Mouse (Mus musculus): ENCODE results near the gene Ddah1. TPM values are rescaled to one million over a fixed set of nuclear protein-coding genes. Genes with fewer than 3 reads are reported as not detected.

The Ddah1 gene
- 0.55 and 1.0 TPM in 2 replicates for polyA plus RNA-seq (2012; rRNA removed)

- WGBS, result 2% methylated on average over 97 of the region's 97 CpGs
- no peak for DNase-seq (ENCODE audit: low read depth in 1 of 2, low spot score in 2 of 2)
- TF ChIP-seq CTCF (IDR thresholded peaks at IDR 0.05; ENCODE audit: extremely low read depth, insufficient read depth, insufficient read length, insufficient replicate concordance), result no peak
- no peak for TF ChIP-seq POLR2A (IDR thresholded peaks at IDR 0.05; ENCODE audit: low read depth, low read length)
- Histone ChIP-seq H3K27me3 (ENCODE audit: control insufficient read depth, insufficient read depth, low read length) (0 out of 2 replicates have a peak, but pooled peaks cover 5% of the 10 kb centered on the region), H3K36me3 (ENCODE audit: control insufficient read depth, insufficient read depth, low read length) (no peaks in the 10 kb centered on the region), H3K4me1 (ENCODE audit: control insufficient read depth, insufficient read depth, insufficient read length) (no peaks in the 10 kb centered on the region; the same call in 1 of the 2 replicates), H3K4me3 (ENCODE audit: extremely low read depth, insufficient read depth, insufficient read length) (peak within 1 kb of the TSS; percentile 17; the same call in 1 of the 2 replicates), H3K27ac (ENCODE audit: insufficient read depth, low read length) (no peak within 1 kb of the TSS)
Measured at GRCm38 (mm10) chr3:145758561-145759378, at the start of gene Ddah1. TSS of gene Ddah1 (plus strand) at chr3:145758675.

GRCm38 (mm10) chr3:145715923-145716322 lies 42.6 kb upstream of the Ddah1 start:
- H3K4me1 ChIP-seq (ENCODE audit: control insufficient read depth, insufficient read depth, insufficient read length), result no peaks in the 10 kb centered on the region
- 89% methylated on average over 7 of the region's 7 CpGs for WGBS
- H3K4me3 ChIP-seq (ENCODE audit: extremely low read depth, insufficient read depth, insufficient read length), result no peak overlapping the region
- H3K27me3 ChIP-seq (ENCODE audit: control insufficient read depth, insufficient read depth, low read length), result no peaks in the 10 kb centered on the region
- DNase-seq (ENCODE audit: low read depth in 1 of 2, low spot score in 2 of 2), result no peak
- TF ChIP-seq CTCF (IDR thresholded peaks at IDR 0.05; ENCODE audit: extremely low read depth, insufficient read depth, insufficient read length, insufficient replicate concordance), result no peak
- TF ChIP-seq POLR2A (IDR thresholded peaks at IDR 0.05; ENCODE audit: low read depth, low read length), result no peak
- no peak overlapping the region for H3K27ac ChIP-seq (ENCODE audit: insufficient read depth, low read length)
- no peaks in the 10 kb centered on the region for H3K36me3 ChIP-seq (ENCODE audit: control insufficient read depth, insufficient read depth, low read length)

GRCm38 (mm10) chr3:145719660-145720059 lies 38.8 kb upstream of the Ddah1 start:
- no peaks in the 10 kb centered on the region for H3K36me3 ChIP-seq (ENCODE audit: control insufficient read depth, insufficient read depth, low read length)
- no peak for DNase-seq (ENCODE audit: low read depth in 1 of 2, low spot score in 2 of 2)
- no peak overlapping the region for H3K27ac ChIP-seq (ENCODE audit: insufficient read depth, low read length)
- WGBS, result 77% methylated on average over 4 of the region's 4 CpGs
- TF ChIP-seq CTCF (IDR thresholded peaks at IDR 0.05; ENCODE audit: extremely low read depth, insufficient read depth, insufficient read length, insufficient replicate concordance) (no peak), POLR2A (IDR thresholded peaks at IDR 0.05; ENCODE audit: low read depth, low read length) (no peak)
- no peaks in the 10 kb centered on the region for H3K27me3 ChIP-seq (ENCODE audit: control insufficient read depth, insufficient read depth, low read length)
- H3K4me1 ChIP-seq (ENCODE audit: control insufficient read depth, insufficient read depth, insufficient read length), result no peaks in the 10 kb centered on the region
- H3K4me3 ChIP-seq (ENCODE audit: extremely low read depth, insufficient read depth, insufficient read length), result no peak overlapping the region

GRCm38 (mm10) chr3:145725078-145725477 lies 33.4 kb upstream of the Ddah1 start:
- TF ChIP-seq CTCF (IDR thresholded peaks at IDR 0.05; ENCODE audit: extremely low read depth, insufficient read depth, insufficient read length, insufficient replicate concordance) (no peak), POLR2A (IDR thresholded peaks at IDR 0.05; ENCODE audit: low read depth, low read length) (no peak)
- no peak for DNase-seq (ENCODE audit: low read depth in 1 of 2, low spot score in 2 of 2)
- no peaks in the 10 kb centered on the region for H3K4me1 ChIP-seq (ENCODE audit: control insufficient read depth, insufficient read depth, insufficient read length)
- no peaks in the 10 kb centered on the region for H3K36me3 ChIP-seq (ENCODE audit: control insufficient read depth, insufficient read depth, low read length)
- no peaks in the 10 kb centered on the region for H3K27me3 ChIP-seq (ENCODE audit: control insufficient read depth, insufficient read depth, low read length)
- no peak overlapping the region for H3K4me3 ChIP-seq (ENCODE audit: extremely low read depth, insufficient read depth, insufficient read length)
- 83% methylated on average over 8 of the region's 8 CpGs for WGBS
- no peak overlapping the region for H3K27ac ChIP-seq (ENCODE audit: insufficient read depth, low read length)

GRCm38 (mm10) chr3:145728336-145728735 lies 30.1 kb upstream of the Ddah1 start:
- no peak overlapping the region for H3K4me3 ChIP-seq (ENCODE audit: extremely low read depth, insufficient read depth, insufficient read length)
- no peaks in the 10 kb centered on the region for H3K36me3 ChIP-seq (ENCODE audit: control insufficient read depth, insufficient read depth, low read length)
- no peak for DNase-seq (ENCODE audit: low read depth in 1 of 2, low spot score in 2 of 2)
- H3K27me3 ChIP-seq (ENCODE audit: control insufficient read depth, insufficient read depth, low read length), result no peaks in the 10 kb centered on the region
- H3K4me1 ChIP-seq (ENCODE audit: control insufficient read depth, insufficient read depth, insufficient read length), result no peaks in the 10 kb centered on the region
- TF ChIP-seq POLR2A (IDR thresholded peaks at IDR 0.05; ENCODE audit: low read depth, low read length) (no peak), CTCF (IDR thresholded peaks at IDR 0.05; ENCODE audit: extremely low read depth, insufficient read depth, insufficient read length, insufficient replicate concordance) (no peak)
- WGBS, result 78% methylated on average over 8 of the region's 8 CpGs
- no peak overlapping the region for H3K27ac ChIP-seq (ENCODE audit: insufficient read depth, low read length)

- H3K4me3 ChIP-seq (ENCODE audit: extremely low read depth, insufficient read depth, insufficient read length), result no peak overlapping the region
- no peaks in the 10 kb centered on the region for H3K4me1 ChIP-seq (ENCODE audit: control insufficient read depth, insufficient read depth, insufficient read length)
- no peak for TF ChIP-seq CTCF (IDR thresholded peaks at IDR 0.05; ENCODE audit: extremely low read depth, insufficient read depth, insufficient read length, insufficient replicate concordance)
- TF ChIP-seq POLR2A (IDR thresholded peaks at IDR 0.05; ENCODE audit: low read depth, low read length), result no peak
- DNase-seq (ENCODE audit: low read depth in 1 of 2, low spot score in 2 of 2), result no peak
- H3K27me3 ChIP-seq (ENCODE audit: control insufficient read depth, insufficient read depth, low read length), result no peaks in the 10 kb centered on the region
- no peak overlapping the region; the same call in 1 of the 2 replicates for H3K27ac ChIP-seq (ENCODE audit: insufficient read depth, low read length)
- no peaks in the 10 kb centered on the region for H3K36me3 ChIP-seq (ENCODE audit: control insufficient read depth, insufficient read depth, low read length)
- WGBS, result 60% methylated on average over 4 of the region's 4 CpGs
Measured at GRCm38 (mm10) chr3:145729531-145729930, 28.9 kb upstream of the Ddah1 start.

- no peaks in the 10 kb centered on the region for H3K4me1 ChIP-seq (ENCODE audit: control insufficient read depth, insufficient read depth, insufficient read length)
- no peak overlapping the region for H3K4me3 ChIP-seq (ENCODE audit: extremely low read depth, insufficient read depth, insufficient read length)
- WGBS, result 56% methylated on average over 3 of the region's 3 CpGs
- H3K27me3 ChIP-seq (ENCODE audit: control insufficient read depth, insufficient read depth, low read length), result no peaks in the 10 kb centered on the region
- H3K36me3 ChIP-seq (ENCODE audit: control insufficient read depth, insufficient read depth, low read length), result no peaks in the 10 kb centered on the region
- no peak overlapping the region; the same call in 1 of the 2 replicates for H3K27ac ChIP-seq (ENCODE audit: insufficient read depth, low read length)
- no peak for DNase-seq (ENCODE audit: low read depth in 1 of 2, low spot score in 2 of 2)
- TF ChIP-seq CTCF (IDR thresholded peaks at IDR 0.05; ENCODE audit: extremely low read depth, insufficient read depth, insufficient read length, insufficient replicate concordance) (no peak), POLR2A (IDR thresholded peaks at IDR 0.05; ENCODE audit: low read depth, low read length) (no peak)
Measured at GRCm38 (mm10) chr3:145730092-145730491, 28.4 kb upstream of the Ddah1 start.

Data from spleen, adult 2 months (tissue).